Mouse (Mus musculus) limb, embryonic 11.5 days (tissue): Measurements from ENCODE around the gene Necap2. TPM values are rescaled to one million over a fixed set of nuclear protein-coding genes. Genes with fewer than 3 reads are reported as not detected.

Source experiments
- ATAC-seq: fragments of 200-750 bp; cut with Nextera tagmentation; 2 replicates; pipeline ENCODE4 v1.8.0; 2017; ENCODE audit warnings: low read depth; ENCODE audit not compliant: insufficient number of reproducible peaks, low FRiP score, low TSS enrichment
- DNase-seq: peaks from one replicate; pipeline ENCODE4 v3.0.0-alpha.2; 2015; ENCODE audit warnings: low spot score
- H3K27ac ChIP-seq: fragments of 300-500 bp; sonication (generic); replicated peaks from 2 replicates; pipeline ENCODE4 v1.5.1; 2014; ENCODE audit warnings: low read depth, mild to moderate bottlenecking, low read length
- H3K27me3 ChIP-seq: fragments of 300-500 bp; sonication (generic); 2 replicates; pipeline ENCODE4 v1.6.1; 2014; ENCODE audit warnings: mild to moderate bottlenecking, low read length, mixed read lengths; ENCODE audit not compliant: control insufficient read depth, insufficient read depth
- H3K36me3 ChIP-seq: fragments of 300-500 bp; sonication (generic); 2 replicates; pipeline ENCODE4 v1.6.1; 2014; ENCODE audit warnings: mild to moderate bottlenecking, low read length, moderate library complexity, mixed read lengths; ENCODE audit not compliant: control insufficient read depth, insufficient read depth
- H3K4me1 ChIP-seq: fragments of 300-500 bp; sonication (generic); 2 replicates; pipeline ENCODE4 v1.6.1; 2014; ENCODE audit warnings: low read length, mixed read lengths; ENCODE audit not compliant: control insufficient read depth, insufficient read depth
- H3K4me2 ChIP-seq: fragments of 300-500 bp; sonication (generic); 2 replicates; pipeline ENCODE4 v1.6.1; 2014; ENCODE audit warnings: low read depth, mild to moderate bottlenecking, moderate library complexity; ENCODE audit not compliant: severe bottlenecking
- H3K4me3 ChIP-seq: fragments of 300-500 bp; sonication (generic); 2 replicates; pipeline ENCODE4 v1.5.1; 2014; ENCODE audit warnings: low read depth, low read length
- H3K9ac ChIP-seq: fragments of 300-500 bp; sonication (generic); 2 replicates; pipeline ENCODE4 v1.6.1; 2014; ENCODE audit warnings: mild to moderate bottlenecking, low read length
- H3K9me3 ChIP-seq: fragments of 300-500 bp; sonication (generic); 2 replicates; pipeline ENCODE4 v1.6.1; 2016; ENCODE audit warnings: low read length; ENCODE audit not compliant: control insufficient read depth
- WGBS: fragments of 180-500 bp; shearing (Covaris S2); extraction: QIAGEN DNeasy Blood & Tissue Kit; methylation state at CpG from one replicate; pipeline ENCODE4 v1.1.7; 2014; 5-methylcytosine and 5-hydroxymethylcytosine counted together
- polyA plus RNA-seq: library from polyadenylated mRNA; unstranded; fragments of >200 nt; fragmentation: Nextera tagmentation; extraction: Ambion mirVana; gene quantifications from 2 replicates; pipeline ENCODE4 v1.2.1, GENCODE M21; 2014

Necap2 gene
- polyA plus RNA-seq, 1 experiment from 2014 or later: 71.0 TPM

GRCm38 (mm10) chr4:141058835-141059234, 19.3 kb downstream of the Necap2 start:
- no peaks in the 10 kb centered on the region for H3K9me3 ChIP-seq
- no peak overlapping the region for H3K4me3 ChIP-seq
- H3K36me3 ChIP-seq: peaks cover 3% of the 10 kb centered on the region; the same call in 1 of the 2 replicates
- H3K4me1 ChIP-seq: peaks cover 7% of the 10 kb centered on the region
- no peak overlapping the region for H3K4me2 ChIP-seq
- DNase-seq: no peak
- H3K27ac ChIP-seq: no peak overlapping the region
- H3K9ac ChIP-seq: no peak overlapping the region
- no peak for ATAC-seq
- no peaks in the 10 kb centered on the region for H3K27me3 ChIP-seq
- WGBS: 84% methylated on average over 9 of the region's 9 CpGs

DNA sequence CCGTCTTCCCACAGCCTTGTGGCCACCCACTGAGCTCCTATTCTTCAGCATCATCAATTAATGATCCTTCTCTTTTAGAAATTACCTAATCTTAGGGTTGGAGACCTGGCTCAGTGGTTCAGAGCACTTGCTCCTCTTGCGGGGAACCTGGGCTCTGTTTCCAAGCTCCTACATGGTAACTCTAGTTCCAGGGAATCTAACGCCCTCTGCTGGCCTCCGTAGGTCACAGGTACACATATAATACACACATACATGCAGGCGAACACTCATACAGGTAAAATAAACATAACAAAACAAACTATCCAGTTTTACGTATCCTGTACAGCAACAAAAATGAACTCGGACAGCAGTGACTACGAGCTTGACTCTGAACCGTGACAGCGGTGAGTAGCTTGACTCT, 21.2 kb downstream of the Necap2 start:
- peaks cover 13% of the 10 kb centered on the region for H3K4me1 ChIP-seq
- H3K9me3 ChIP-seq: no peaks in the 10 kb centered on the region
- H3K27me3 ChIP-seq: no peaks in the 10 kb centered on the region
- 95% methylated on average over 10 of the region's 10 CpGs for WGBS
- H3K36me3 ChIP-seq: peaks cover 3% of the 10 kb centered on the region; the same call in 1 of the 2 replicates
- H3K9ac ChIP-seq: no peak overlapping the region
- DNase-seq (no peak), ATAC-seq (no peak)
- no peak overlapping the region for H3K4me2 ChIP-seq
- no peak overlapping the region for H3K27ac ChIP-seq
- no peak overlapping the region for H3K4me3 ChIP-seq

DNA sequence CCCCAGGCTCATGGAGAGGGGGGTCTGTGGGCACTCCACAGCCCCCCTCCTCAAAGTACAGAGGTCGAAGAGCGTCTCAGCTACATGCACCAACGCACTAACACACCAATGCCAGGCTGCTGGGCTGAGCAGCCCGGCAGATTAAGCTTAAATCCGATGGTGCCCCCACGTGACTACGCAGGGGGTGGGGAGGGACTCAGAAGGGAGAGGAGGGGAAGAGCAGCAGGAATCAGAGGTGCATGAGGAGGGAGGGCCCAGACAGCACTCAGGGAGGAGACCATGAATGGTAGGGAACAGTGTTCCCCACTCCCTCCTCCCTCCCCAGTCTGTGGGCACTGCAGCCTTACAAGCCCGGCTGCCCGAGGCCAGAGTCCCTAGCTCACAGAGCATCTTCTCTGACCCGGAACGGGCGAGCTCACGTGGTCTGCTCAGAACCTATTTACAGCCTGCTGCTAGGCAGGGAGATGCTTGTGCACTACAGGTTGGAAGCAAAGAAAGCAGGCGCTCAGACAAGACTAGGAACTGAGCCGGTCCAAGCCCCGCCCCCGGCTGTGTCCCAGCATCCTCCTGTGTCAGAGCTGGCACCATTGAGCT, 24.5 kb downstream of the Necap2 start:
- Histone ChIP-seq H3K36me3 (peaks cover 3% of the 10 kb centered on the region; the same call in 1 of the 2 replicates), H3K27me3 (no peaks in the 10 kb centered on the region), H3K9ac (peak overlapping the region; percentile 34), H3K4me2 (no peak overlapping the region), H3K4me3 (no peak overlapping the region), H3K4me1 (peaks cover 8% of the 10 kb centered on the region; the same call in 1 of the 2 replicates), H3K27ac (0 out of 2 replicates have a peak overlapping the region, but pooled peaks have one; percentile 30), H3K9me3 (no peaks in the 10 kb centered on the region)
- ATAC-seq: no peak
- WGBS: 40% methylated on average over 17 of the region's 17 CpGs
- no peak for DNase-seq

- Histone ChIP-seq H3K27ac (0 out of 2 replicates have a peak overlapping the region, but pooled peaks have one; percentile 30), H3K4me3 (no peak overlapping the region), H3K9me3 (no peaks in the 10 kb centered on the region), H3K36me3 (peaks cover 3% of the 10 kb centered on the region; the same call in 1 of the 2 replicates), H3K27me3 (no peaks in the 10 kb centered on the region), H3K9ac (peak overlapping the region; percentile 30; the same call in 1 of the 2 replicates), H3K4me1 (peaks cover 8% of the 10 kb centered on the region; the same call in 1 of the 2 replicates), H3K4me2 (no peak overlapping the region)
- DNase-seq (no peak), ATAC-seq (no peak)
- WGBS: 59% methylated on average over 8 of the region's 8 CpGs
These were observed 25.0 kb downstream of the Necap2 start for GRCm38 (mm10) chr4:141053138-141053537.

GRCm38 (mm10) chr4:141052442-141052841, 25.7 kb downstream of the Necap2 start:
- peaks cover 8% of the 10 kb centered on the region; the same call in 1 of the 2 replicates for H3K4me1 ChIP-seq
- H3K27ac ChIP-seq: no peak overlapping the region
- ATAC-seq: no peak
- peaks cover 3% of the 10 kb centered on the region; the same call in 1 of the 2 replicates for H3K36me3 ChIP-seq
- no peak overlapping the region for H3K4me2 ChIP-seq
- H3K9me3 ChIP-seq: no peaks in the 10 kb centered on the region
- DNase-seq: no peak
- H3K27me3 ChIP-seq: no peaks in the 10 kb centered on the region
- no peak overlapping the region for H3K4me3 ChIP-seq
- no peak overlapping the region for H3K9ac ChIP-seq
- WGBS: 92% methylated on average over 12 of the region's 12 CpGs

DNA sequence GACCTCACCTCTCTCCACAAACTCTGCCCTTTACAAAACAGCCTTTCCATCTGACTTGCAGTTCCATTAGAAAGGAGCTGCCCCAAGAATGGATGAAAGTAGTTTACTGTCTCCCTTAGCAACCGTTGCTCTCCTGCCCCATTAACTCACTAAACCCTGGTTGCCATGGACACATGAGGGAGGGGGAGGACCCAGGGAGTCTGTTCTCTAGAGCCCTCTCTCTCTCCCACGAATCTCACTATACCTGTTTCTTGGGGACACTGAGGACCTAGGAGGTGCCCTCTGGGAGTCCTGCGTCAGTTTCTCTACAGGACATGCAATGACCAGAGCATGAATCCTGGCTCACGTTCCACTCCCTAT, 28.7 kb downstream of the Necap2 start:
- H3K4me2 ChIP-seq: no peak overlapping the region
- 48% methylated on average over 4 of the region's 4 CpGs for WGBS
- H3K9me3 ChIP-seq: no peaks in the 10 kb centered on the region
- DNase-seq: peak; percentile 34
- H3K27ac ChIP-seq: no peak overlapping the region
- no peaks in the 10 kb centered on the region for H3K27me3 ChIP-seq
- peaks cover 8% of the 10 kb centered on the region; the same call in 1 of the 2 replicates for H3K4me1 ChIP-seq
- H3K36me3 ChIP-seq: peaks cover 6% of the 10 kb centered on the region; the same call in 1 of the 2 replicates
- ATAC-seq: no peak
- no peak overlapping the region for H3K4me3 ChIP-seq
- H3K9ac ChIP-seq: no peak overlapping the region

- Histone ChIP-seq H3K4me1 (peaks cover 8% of the 10 kb centered on the region; the same call in 1 of the 2 replicates), H3K4me2 (no peak overlapping the region), H3K9ac (no peak overlapping the region), H3K36me3 (peaks cover 6% of the 10 kb centered on the region; the same call in 1 of the 2 replicates), H3K27ac (no peak overlapping the region), H3K27me3 (no peaks in the 10 kb centered on the region), H3K4me3 (no peak overlapping the region), H3K9me3 (no peaks in the 10 kb centered on the region)
- 90% methylated on average over 17 of the region's 17 CpGs for WGBS
- DNase-seq (no peak), ATAC-seq (no peak)
These were observed 29.2 kb downstream of the Necap2 start for GRCm38 (mm10) chr4:141048810-141049475.

DNA sequence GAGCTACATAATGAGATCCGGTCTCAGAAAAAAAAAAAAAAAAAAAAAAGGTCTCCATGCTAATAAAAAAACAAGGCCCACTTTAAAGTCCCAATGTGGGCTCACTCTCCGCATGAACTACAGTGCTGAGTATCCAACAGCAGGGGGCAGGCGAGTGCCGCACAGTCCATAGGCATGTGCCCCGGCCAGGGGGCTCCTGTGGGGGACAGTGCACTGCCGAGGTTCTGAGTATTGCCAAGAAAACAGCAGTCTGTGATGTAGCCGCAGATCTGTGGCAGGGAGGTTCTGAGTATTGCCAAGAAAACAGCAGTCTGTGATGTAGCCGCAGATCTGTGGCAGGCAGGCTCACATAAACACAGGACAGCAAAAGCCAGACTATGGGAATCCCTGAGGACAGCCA, 33.3 kb downstream of the Necap2 start:
- no peak overlapping the region for H3K4me3 ChIP-seq
- H3K27me3 ChIP-seq: no peaks in the 10 kb centered on the region
- H3K27ac ChIP-seq: no peak overlapping the region
- no peaks in the 10 kb centered on the region for H3K9me3 ChIP-seq
- 25% methylated on average over 8 of the region's 8 CpGs for WGBS
- DNase-seq (peak; percentile 83), ATAC-seq (no peak)
- H3K4me1 ChIP-seq: no peaks in the 10 kb centered on the region
- no peak overlapping the region for H3K9ac ChIP-seq
- H3K4me2 ChIP-seq: no peak overlapping the region
- peaks cover 12% of the 10 kb centered on the region; the same call in 1 of the 2 replicates for H3K36me3 ChIP-seq
